Mouse (Mus musculus) liver, embryonic 18 days (tissue): ENCODE results near the gene Olfr1278. TPM values are rescaled to one million over a fixed set of nuclear protein-coding genes. Genes with fewer than 3 reads are reported as not detected.

Source experiments
- polyA plus RNA-seq: library from polyadenylated mRNA; depleted of rRNA; stranded (reverse); fragments of >200 nt; gene quantifications from 2 replicates; pipeline ENCODE4 v1.2.3, GENCODE M21; 2012; rRNA removed

The Olfr1278 gene
- polyA plus RNA-seq, result not detected in 2 replicates

DNA sequence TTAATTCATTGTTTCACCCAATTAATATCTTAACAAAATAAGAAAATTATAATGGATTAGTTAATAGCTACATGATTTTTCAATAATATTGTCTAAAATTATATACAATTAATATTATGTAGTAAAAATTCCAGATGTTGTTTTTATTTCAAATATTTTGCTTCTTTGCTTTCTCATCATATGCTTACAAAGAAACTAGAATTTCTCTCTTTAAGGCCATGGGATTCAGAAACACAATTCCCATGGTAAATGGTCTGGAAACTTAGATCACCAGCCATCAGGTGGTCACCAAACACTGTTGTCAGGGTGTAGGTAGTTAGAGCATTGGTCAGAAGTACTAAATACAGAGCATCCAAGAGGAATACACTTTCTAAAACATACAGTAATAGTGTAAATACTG, at the start of gene Olfr1278:
Olfr1278 (plus strand) TSS at position 301 of the 400 bp plus-strand sequence.

GRCm38 (mm10) chr2:111254216-111254615, 35.7 kb upstream of the Olfr1278 start, which contains the start of gene Olfr1276:
Olfr1276 (plus strand) TSS chr2:111254516.

DNA sequence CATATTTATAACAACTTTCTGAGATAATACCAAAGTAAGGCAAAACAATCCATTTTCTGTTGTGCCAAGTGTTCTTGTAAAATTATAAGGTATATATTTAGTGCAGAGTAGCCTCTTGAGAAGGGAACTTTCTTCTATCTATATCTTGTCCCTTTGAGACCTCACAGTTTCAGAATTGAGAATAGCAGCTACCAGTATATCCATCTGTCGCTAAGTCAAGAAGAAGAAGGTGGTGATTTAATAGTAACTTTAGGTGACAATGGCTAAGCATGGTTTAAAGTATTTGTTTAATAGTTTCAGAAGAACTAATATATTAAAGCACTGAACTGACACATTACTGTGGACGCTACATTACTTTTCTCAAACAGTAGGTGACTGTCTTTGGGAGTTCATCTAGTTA, 15.9 kb upstream of the Olfr1278 start, which contains the start of gene Olfr1277:
Olfr1277 (minus strand) TSS at position 101 of the 400 bp plus-strand sequence.

GRCm38 (mm10) chr2:111300374-111300773, 10.4 kb downstream of the Olfr1278 start, which contains the start of gene Olfr1279:
Olfr1279 (plus strand) TSS chr2:111300635.

GRCm38 (mm10) chr2:111313717-111314116, 23.8 kb downstream of the Olfr1278 start, which contains the start of gene Olfr1280:
Olfr1280 (plus strand) TSS chr2:111314017.

GRCm38 (mm10) chr2:111326220-111326619, 36.3 kb downstream of the Olfr1278 start, which contains the start of gene Olfr1281:
Olfr1281 (plus strand) TSS chr2:111326520.

DNA sequence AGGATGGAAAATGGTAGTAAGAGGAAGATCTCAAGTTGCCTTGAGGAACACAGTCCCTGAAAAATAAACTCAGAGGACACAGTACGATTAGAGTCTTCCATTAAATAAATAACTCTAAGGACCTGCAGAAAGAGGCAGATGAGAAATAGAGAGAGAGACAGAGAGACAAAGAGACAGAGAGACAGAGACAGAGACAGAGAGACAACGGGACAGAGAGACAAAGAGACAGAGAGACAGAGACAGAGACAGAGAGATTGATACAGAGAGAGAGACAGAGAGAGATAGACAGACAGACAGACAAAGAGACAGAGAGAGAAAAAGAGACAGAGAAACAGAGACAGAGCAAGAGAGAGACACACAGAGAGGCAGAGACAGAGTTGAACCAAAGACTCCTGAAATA, 46.0 kb downstream of the Olfr1278 start, which contains the start of gene Olfr1282:
Olfr1282 (minus strand) TSS at position 101 of the 400 bp plus-strand sequence.

Other genes with a start within 250 kb of the Olfr1278 start
- gene Gm13941, start 184.2 kb upstream of the Olfr1278 start, polyA plus RNA-seq, result not detected in 2 replicates
- gene Gm15130, start 137.2 kb upstream of the Olfr1278 start, polyA plus RNA-seq, result not detected in 2 replicates
- gene 4930430A15Rik, start 60.5 kb upstream of the Olfr1278 start, polyA plus RNA-seq, result not detected in 2 replicates
- gene Olfr1275, start 54.9 kb upstream of the Olfr1278 start, polyA plus RNA-seq, result not detected in 2 replicates
- gene Olfr1276, start 35.6 kb upstream of the Olfr1278 start, polyA plus RNA-seq, result not detected in 2 replicates
- not detected in 2 replicates for gene Olfr1277, start 16.0 kb upstream of the Olfr1278 start, polyA plus RNA-seq
- not detected in 2 replicates for gene Olfr1279, start 10.5 kb downstream of the Olfr1278 start, polyA plus RNA-seq
- gene Olfr1280, start 23.9 kb downstream of the Olfr1278 start, polyA plus RNA-seq, result not detected in 2 replicates
- not detected in 2 replicates for gene Olfr1281, start 36.4 kb downstream of the Olfr1278 start, polyA plus RNA-seq
- not detected in 2 replicates for gene Olfr1282, start 45.9 kb downstream of the Olfr1278 start, polyA plus RNA-seq
- not detected in 2 replicates for gene Olfr1283, start 76.7 kb downstream of the Olfr1278 start, polyA plus RNA-seq
- gene Olfr1284, start 85.4 kb downstream of the Olfr1278 start, polyA plus RNA-seq, result not detected in 2 replicates
- gene Olfr1286, start 133.0 kb downstream of the Olfr1278 start, polyA plus RNA-seq, result not detected in 2 replicates
- not detected in 2 replicates for gene Olfr1287, start 159.0 kb downstream of the Olfr1278 start, polyA plus RNA-seq
- gene Olfr1288, start 184.0 kb downstream of the Olfr1278 start, polyA plus RNA-seq, result not detected in 2 replicates
- not detected in 2 replicates for gene Olfr1289, start 190.7 kb downstream of the Olfr1278 start, polyA plus RNA-seq
- not detected in 2 replicates for gene Olfr1290, start 203.7 kb downstream of the Olfr1278 start, polyA plus RNA-seq
- not detected in 2 replicates for gene Olfr1291-ps1, start 207.0 kb downstream of the Olfr1278 start, polyA plus RNA-seq
- not detected in 2 replicates for gene Olfr1293-ps, start 235.1 kb downstream of the Olfr1278 start, polyA plus RNA-seq